Mouse (Mus musculus): Measurements from ENCODE around the gene 4933428M09Rik. TPM values are rescaled to one million over a fixed set of nuclear protein-coding genes. Genes with fewer than 3 reads are reported as not detected.
"Not testable (repeated sequence)": the region's sequence is repeated elsewhere in the genome, so short reads cannot be mapped to it uniquely, and the experiment has no call there.

4933428M09Rik gene
- 0.14 TPM in 1 of 2 replicates, not detected in the other for polyA plus RNA-seq (2016; fragmentation: Nextera tagmentation; extraction: Ambion mirVana)

DNA sequence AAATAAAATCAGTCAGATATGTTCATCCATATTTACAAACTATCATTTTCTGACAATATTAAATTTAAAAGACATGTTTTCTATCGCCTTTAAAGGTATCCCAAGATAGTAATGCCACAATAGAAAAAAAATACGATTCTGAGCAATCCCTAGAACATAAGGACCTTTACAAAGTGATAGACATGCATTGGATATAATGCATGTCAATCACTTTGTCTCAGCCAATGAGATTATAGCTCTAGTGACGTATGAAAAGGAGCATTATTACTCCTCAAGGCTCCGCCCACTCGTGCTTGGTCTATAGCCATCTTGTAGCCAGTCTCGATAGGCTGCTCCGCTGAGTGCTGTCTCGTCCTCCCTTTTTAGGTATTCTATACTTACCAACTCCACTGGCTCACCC lies at the start of gene 4933428M09Rik:
TSS of gene 4933428M09Rik (plus strand) at position 301 of the 400 bp plus-strand sequence.
- Histone ChIP-seq H3K36me3 (no peaks in the 10 kb centered on the region), H3K4me3 (no peak within 1 kb of the TSS)
- DNase-seq (ENCODE audit: low spot score) = no peak

DNA sequence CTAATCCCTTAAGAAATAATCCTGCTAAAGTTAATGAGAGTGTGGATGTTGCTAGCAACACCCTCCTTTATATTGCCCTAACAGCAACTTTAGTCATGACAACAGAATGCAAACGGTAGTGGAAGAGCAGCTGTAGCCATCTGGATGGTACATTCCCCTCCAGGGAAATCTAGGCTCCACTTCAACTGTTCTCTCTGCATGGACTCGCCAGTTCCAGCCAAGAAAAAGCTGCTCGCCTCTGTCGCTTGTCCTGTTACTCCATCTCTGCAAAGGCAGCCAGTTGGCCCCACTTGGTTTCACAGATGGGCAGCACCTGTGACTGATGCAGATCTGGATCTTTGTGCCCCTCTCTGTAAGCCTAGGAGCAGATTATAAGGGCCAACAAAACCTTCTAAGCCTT lies 45.0 kb upstream of the 4933428M09Rik start:
- Histone ChIP-seq H3K27me3 (ENCODE audit: low read depth, poor library complexity, severe bottlenecking) (peaks cover 30% of the 10 kb centered on the region), H3K27ac (no peak overlapping the region), H3K4me1 (no peaks in the 10 kb centered on the region), H3K9me3 (replicated peaks) (no peaks in the 10 kb centered on the region), H3K4me3 (no peak overlapping the region), H3K36me3 (no peaks in the 10 kb centered on the region)
- WGBS = 59% methylated on average over 4 of the region's 4 CpGs
- DNase-seq (ENCODE audit: low spot score) = no peak

More for the DNA sequence above, at the start of gene 4933428M09Rik:
- Histone ChIP-seq H3K27ac (no peak within 1 kb of the TSS), H3K4me1 (no peaks in the 10 kb centered on the region), H3K9me3 (replicated peaks) (no peaks in the 10 kb centered on the region), H3K27me3 (ENCODE audit: low read depth, poor library complexity, severe bottlenecking) (0 out of 2 replicates have a peak, but pooled peaks cover 10% of the 10 kb centered on the region)
- WGBS = 94% methylated on average over 8 of the region's 8 CpGs

DNA sequence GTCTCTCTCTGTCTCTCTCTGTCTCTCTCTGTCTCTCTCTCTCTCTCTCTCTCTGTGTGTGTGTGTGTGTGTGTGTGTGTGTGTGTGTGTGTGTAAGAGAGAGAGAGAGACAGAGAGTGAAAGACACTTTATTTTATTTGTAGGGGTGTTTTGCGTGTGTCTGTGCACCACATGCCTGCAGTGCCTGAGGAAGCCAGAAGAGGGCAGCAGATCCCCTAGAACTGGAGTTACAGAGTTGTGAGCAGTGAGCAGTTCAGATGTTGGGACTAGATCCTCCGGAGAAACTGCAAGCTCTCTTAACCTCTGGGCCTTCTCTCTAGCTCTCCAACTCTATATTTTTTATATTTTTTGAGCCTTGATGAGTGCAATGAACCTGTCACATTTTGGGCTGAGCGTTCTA lies 12.5 kb downstream of the 4933428M09Rik start:
- peaks cover 32% of the 10 kb centered on the region for H3K27me3 ChIP-seq (ENCODE audit: low read depth, poor library complexity, severe bottlenecking)
- WGBS = 92% methylated on average over 3 of the region's 3 CpGs
- H3K9me3 ChIP-seq (replicated peaks); H3K36me3 ChIP-seq; DNase-seq (ENCODE audit: low spot score); H3K4me3 ChIP-seq; H3K27ac ChIP-seq; H3K4me1 ChIP-seq: not testable (repeated sequence)

DNA sequence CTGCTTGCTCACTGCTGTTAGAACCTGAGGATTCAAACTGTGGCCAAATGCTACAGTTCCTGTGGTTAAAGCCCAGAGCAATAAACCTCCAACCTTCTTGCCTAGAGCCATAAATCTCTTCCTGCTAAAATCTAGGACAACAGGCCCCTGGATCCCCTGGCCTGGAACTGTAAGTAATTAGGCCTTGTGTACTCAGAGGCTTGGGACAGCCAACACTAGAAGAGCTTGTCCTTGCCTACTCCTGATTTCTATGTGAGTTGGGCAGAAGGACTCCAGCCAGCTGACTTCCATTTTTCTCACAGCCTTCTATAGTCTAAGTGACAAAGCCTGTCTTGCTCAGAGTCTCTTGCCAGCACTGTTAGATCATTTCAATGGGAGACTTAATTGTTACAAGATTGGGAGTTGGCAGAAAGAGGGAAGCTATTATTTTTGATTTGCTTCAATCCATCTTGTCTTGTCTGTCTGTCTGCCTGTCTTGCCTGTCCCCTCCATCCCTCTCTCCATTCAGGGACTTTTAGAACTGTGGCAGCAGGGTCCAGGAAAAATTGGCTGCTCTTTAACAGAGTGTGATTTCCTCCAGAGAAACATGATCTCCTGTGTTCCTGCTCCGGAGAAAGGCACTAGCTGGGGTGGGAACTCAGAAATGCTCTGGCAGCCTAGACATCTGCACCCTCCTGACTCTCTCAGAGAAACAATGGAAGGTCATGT lies 15.7 kb downstream of the 4933428M09Rik start:
- no peaks in the 10 kb centered on the region for H3K9me3 ChIP-seq (replicated peaks)
- peaks cover 32% of the 10 kb centered on the region for H3K27me3 ChIP-seq (ENCODE audit: low read depth, poor library complexity, severe bottlenecking)
- no peak overlapping the region for H3K4me3 ChIP-seq
- peak; percentile 31 for DNase-seq (ENCODE audit: low spot score)
- H3K4me1 ChIP-seq = no peaks in the 10 kb centered on the region
- H3K36me3 ChIP-seq = no peaks in the 10 kb centered on the region
- peak overlapping the region; percentile 53 for H3K27ac ChIP-seq
- WGBS = 27% methylated on average over 1 of the region's 1 CpGs

- DNase-seq (ENCODE audit: low spot score); H3K4me1 ChIP-seq; H3K9me3 ChIP-seq (replicated peaks); H3K4me3 ChIP-seq; H3K36me3 ChIP-seq; H3K27ac ChIP-seq: not testable (repeated sequence)
- peaks cover 36% of the 10 kb centered on the region for H3K27me3 ChIP-seq (ENCODE audit: low read depth, poor library complexity, severe bottlenecking)
- 91% methylated on average over 4 of the region's 4 CpGs for WGBS
These were observed 30.3 kb downstream of the 4933428M09Rik start for GRCm38 (mm10) chrX:139209191-139209828.

GRCm38 (mm10) chrX:139209829-139210225 lies 30.8 kb downstream of the 4933428M09Rik start, which contains the start of gene Mum1l1:
Gene Mum1l1 (plus strand): TSS chrX:139210042.
- Histone ChIP-seq H3K4me3 (peak within 1 kb of the TSS; percentile 56), H3K27ac (peak within 1 kb of the TSS; percentile 82), H3K36me3 (peaks cover 5% of the 10 kb centered on the region; the same call in 1 of the 2 replicates), H3K9me3 (replicated peaks) (no peaks in the 10 kb centered on the region), H3K4me1 (no peaks in the 10 kb centered on the region), H3K27me3 (ENCODE audit: low read depth, poor library complexity, severe bottlenecking) (peaks cover 41% of the 10 kb centered on the region)
- peak; percentile 81 for DNase-seq (ENCODE audit: low spot score)
- WGBS = 13% methylated on average over 31 of the region's 31 CpGs

GRCm38 (mm10) chrX:139214765-139215164 lies 35.7 kb downstream of the 4933428M09Rik start:
- no peak for DNase-seq (ENCODE audit: low spot score)
- 75% methylated on average over 4 of the region's 4 CpGs for WGBS
- H3K27me3 ChIP-seq (ENCODE audit: low read depth, poor library complexity, severe bottlenecking) = peaks cover 77% of the 10 kb centered on the region
- H3K9me3 ChIP-seq (replicated peaks) = no peaks in the 10 kb centered on the region
- H3K27ac ChIP-seq = no peak overlapping the region
- no peak overlapping the region for H3K4me3 ChIP-seq
- peaks cover 5% of the 10 kb centered on the region; the same call in 1 of the 2 replicates for H3K36me3 ChIP-seq
- H3K4me1 ChIP-seq = no peaks in the 10 kb centered on the region

- Histone ChIP-seq H3K9me3 (replicated peaks) (no peaks in the 10 kb centered on the region), H3K4me3 (no peak overlapping the region), H3K4me1 (no peaks in the 10 kb centered on the region), H3K27me3 (ENCODE audit: low read depth, poor library complexity, severe bottlenecking) (peaks cover 76% of the 10 kb centered on the region), H3K27ac (peak overlapping the region; percentile 61; the same call in 1 of the 2 replicates), H3K36me3 (peaks cover 5% of the 10 kb centered on the region; the same call in 1 of the 2 replicates)
- no peak for DNase-seq (ENCODE audit: low spot score)
- WGBS = 78% methylated on average over 5 of the region's 5 CpGs
These were observed 37.4 kb downstream of the 4933428M09Rik start for GRCm38 (mm10) chrX:139216409-139216808.

DNA sequence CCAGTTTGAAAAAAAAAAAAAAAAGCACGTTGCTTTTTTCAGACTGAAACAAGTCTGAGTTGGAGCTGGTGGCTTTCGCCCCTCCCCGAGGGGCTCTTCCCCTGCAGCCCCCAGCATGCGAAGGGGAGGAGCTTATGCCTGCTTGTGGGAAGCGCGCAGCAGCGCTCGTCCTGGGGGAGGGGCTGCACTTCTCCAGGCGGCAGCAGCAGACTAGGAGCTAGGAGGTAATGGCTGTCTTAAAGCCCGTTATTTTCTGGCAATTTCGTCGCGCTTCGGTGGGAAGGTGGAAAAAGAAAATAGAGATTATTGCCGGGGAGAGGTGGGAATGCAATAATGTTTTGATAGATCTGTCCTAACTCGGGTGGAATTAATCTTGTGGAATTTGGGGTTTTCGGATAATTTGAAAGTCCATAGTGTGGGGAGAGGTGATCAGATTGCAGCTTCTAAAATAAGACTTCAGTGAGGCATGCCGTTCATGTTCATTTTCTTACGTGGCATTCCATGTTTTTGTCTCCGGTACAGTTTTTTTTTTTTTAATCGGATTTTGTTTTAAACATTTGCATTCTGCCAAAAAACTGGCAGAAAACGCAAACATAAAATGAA lies 38.1 kb downstream of the 4933428M09Rik start:
- no peaks in the 10 kb centered on the region for H3K9me3 ChIP-seq (replicated peaks)
- H3K27ac ChIP-seq = peak overlapping the region; percentile 61
- no peaks in the 10 kb centered on the region for H3K4me1 ChIP-seq

DNA sequence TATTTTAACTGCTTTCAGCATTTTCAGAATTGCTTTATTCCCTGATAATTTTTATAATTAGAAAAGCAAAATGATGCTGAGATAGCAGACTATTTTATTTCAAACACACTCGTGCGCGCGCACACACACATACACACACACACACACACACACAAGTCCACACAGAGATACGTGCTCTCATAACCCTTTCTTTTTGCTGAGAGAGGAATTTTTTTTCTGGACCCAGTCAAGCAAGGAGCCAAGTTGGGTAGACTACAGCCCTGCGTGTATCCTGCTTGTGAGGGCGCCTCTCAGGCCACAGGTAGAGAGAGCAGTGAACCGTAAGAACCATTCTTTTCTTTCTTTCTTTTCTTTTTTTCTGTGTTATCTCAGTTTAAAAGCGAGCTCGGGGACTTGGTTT lies 38.7 kb downstream of the 4933428M09Rik start:
- DNase-seq (ENCODE audit: low spot score) = no peak
- Histone ChIP-seq H3K4me3 (peak overlapping the region; percentile 44), H3K27ac (no peak overlapping the region), H3K36me3 (peaks cover 5% of the 10 kb centered on the region; the same call in 1 of the 2 replicates), H3K27me3 (ENCODE audit: low read depth, poor library complexity, severe bottlenecking) (peaks cover 71% of the 10 kb centered on the region), H3K4me1 (no peaks in the 10 kb centered on the region), H3K9me3 (replicated peaks) (no peaks in the 10 kb centered on the region)
- WGBS = 79% methylated on average over 10 of the region's 10 CpGs

More for the DNA sequence above, 38.1 kb downstream of the 4933428M09Rik start:
- peak overlapping the region; percentile 44 for H3K4me3 ChIP-seq
- peak; percentile 67 for DNase-seq (ENCODE audit: low spot score)
- peaks cover 5% of the 10 kb centered on the region; the same call in 1 of the 2 replicates for H3K36me3 ChIP-seq
- peaks cover 74% of the 10 kb centered on the region for H3K27me3 ChIP-seq (ENCODE audit: low read depth, poor library complexity, severe bottlenecking)
- 17% methylated on average over 22 of the region's 22 CpGs for WGBS

DNA sequence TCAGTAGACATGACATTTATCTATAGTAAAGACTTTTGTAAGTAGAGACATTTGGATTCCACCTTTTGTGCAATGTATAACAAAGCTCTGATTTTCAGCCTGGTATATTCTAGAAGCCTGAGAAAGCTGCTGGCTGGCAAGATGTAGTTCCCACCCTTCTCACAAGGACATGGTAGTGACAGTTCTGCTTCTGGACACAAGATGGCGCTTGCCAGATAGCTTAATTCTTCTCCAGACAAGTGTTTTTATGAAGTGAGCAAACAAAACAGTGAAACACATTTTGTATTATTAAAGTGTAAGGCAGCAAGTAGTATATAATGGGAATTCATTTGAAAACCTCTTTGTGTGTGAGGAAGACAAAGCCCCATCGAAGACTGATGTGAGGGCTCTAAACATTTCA lies 40.0 kb downstream of the 4933428M09Rik start:
- no peak for DNase-seq (ENCODE audit: low spot score)
- H3K27ac ChIP-seq = no peak overlapping the region
- no peaks in the 10 kb centered on the region for H3K4me1 ChIP-seq
- WGBS = 28% methylated on average over 2 of the region's 2 CpGs
- H3K9me3 ChIP-seq (replicated peaks) = no peaks in the 10 kb centered on the region
- H3K27me3 ChIP-seq (ENCODE audit: low read depth, poor library complexity, severe bottlenecking) = peaks cover 59% of the 10 kb centered on the region
- 0 out of 2 replicates have a peak, but pooled peaks cover under 1% of the 10 kb centered on the region for H3K36me3 ChIP-seq
- H3K4me3 ChIP-seq = no peak overlapping the region

DNA sequence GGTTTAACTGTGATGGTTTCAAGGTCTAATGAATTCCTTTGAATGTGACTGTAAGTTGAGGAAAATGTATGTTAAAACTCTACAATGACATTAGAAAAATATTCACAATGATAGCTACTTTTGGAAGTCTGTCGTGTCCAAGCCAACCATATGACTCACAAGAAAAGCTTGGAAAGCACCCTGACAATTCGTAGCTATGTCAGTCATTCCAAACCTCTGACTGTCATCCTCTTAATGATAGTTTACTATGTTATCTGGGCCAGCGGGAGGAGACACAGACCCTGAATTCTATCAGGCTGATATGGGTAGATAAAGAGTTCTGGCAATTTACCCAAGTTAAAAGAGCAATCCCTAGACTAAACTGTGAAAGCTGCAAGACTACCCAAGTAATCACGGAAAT lies 41.8 kb downstream of the 4933428M09Rik start:
- Histone ChIP-seq H3K9me3 (replicated peaks) (no peaks in the 10 kb centered on the region), H3K27me3 (ENCODE audit: low read depth, poor library complexity, severe bottlenecking) (peaks cover 43% of the 10 kb centered on the region), H3K4me1 (no peaks in the 10 kb centered on the region), H3K27ac (no peak overlapping the region), H3K36me3 (no peaks in the 10 kb centered on the region), H3K4me3 (no peak overlapping the region)
- WGBS = 82% methylated on average over 4 of the region's 4 CpGs
- DNase-seq (ENCODE audit: low spot score) = no peak

GRCm38 (mm10) chrX:139221893-139222292 lies 42.9 kb downstream of the 4933428M09Rik start:
- Histone ChIP-seq H3K36me3 (no peaks in the 10 kb centered on the region), H3K27ac (no peak overlapping the region), H3K4me1 (no peaks in the 10 kb centered on the region), H3K27me3 (ENCODE audit: low read depth, poor library complexity, severe bottlenecking) (peaks cover 33% of the 10 kb centered on the region; the same call in 1 of the 2 replicates), H3K9me3 (replicated peaks) (no peaks in the 10 kb centered on the region), H3K4me3 (no peak overlapping the region)
- no peak for DNase-seq (ENCODE audit: low spot score)
- WGBS = 81% methylated on average over 3 of the region's 3 CpGs

Data from limb, embryonic 10.5 days (tissue).